Mouse (Mus musculus) right cerebral cortex, postnatal 36 days (tissue): ENCODE measurements around the gene Ttc33.
A peak's percentile ranks its signal among the peaks of the same experiment; 100 is the strongest.
"Not testable (repeated sequence)": the region's sequence is repeated elsewhere in the genome, so short reads cannot be mapped to it uniquely, and the experiment has no call there.

Source experiments
- DNase-seq, 2 experiments: peaks; one replicate each; pipeline ENCODE4 v3.0.0; 2022; ENCODE audit warnings: low spot score in 2 of 2, mixed read lengths in 1 of 2

The Ttc33 gene

GRCm38 (mm10) chr15:5184668-5185330 lies 526 bp upstream of the Ttc33 start:
- no peak for DNase-seq

- DNase-seq, result no peak
Observed at GRCm38 (mm10) chr15:5186293-5186675, 959 bp downstream of the Ttc33 start.

GRCm38 (mm10) chr15:5187116-5187515 lies 1.8 kb downstream of the Ttc33 start:
- no peak for DNase-seq

- DNase-seq, result no peak
Observed at GRCm38 (mm10) chr15:5188029-5188428, 2.7 kb downstream of the Ttc33 start.

GRCm38 (mm10) chr15:5189504-5190093 lies 4.3 kb downstream of the Ttc33 start:
- no peak for DNase-seq

- no peak for DNase-seq
Observed at GRCm38 (mm10) chr15:5193833-5194232, 8.5 kb downstream of the Ttc33 start.

- DNase-seq, result no peak
Observed at GRCm38 (mm10) chr15:5194446-5194845, 9.1 kb downstream of the Ttc33 start.

GRCm38 (mm10) chr15:5194931-5195330 lies 9.6 kb downstream of the Ttc33 start:
- no peak for DNase-seq

GRCm38 (mm10) chr15:5195987-5196514 lies 10.7 kb downstream of the Ttc33 start:
- DNase-seq, result no peak

GRCm38 (mm10) chr15:5196691-5197090 lies 11.4 kb downstream of the Ttc33 start:
- DNase-seq, result no peak

- no peak for DNase-seq
Observed at GRCm38 (mm10) chr15:5205222-5205621, 19.9 kb downstream of the Ttc33 start.

- no peak for DNase-seq
Observed at GRCm38 (mm10) chr15:5209116-5209515, 23.8 kb downstream of the Ttc33 start.

GRCm38 (mm10) chr15:5220491-5220890 lies 35.2 kb downstream of the Ttc33 start:
- no peak for DNase-seq

GRCm38 (mm10) chr15:5230746-5231145 lies 45.4 kb downstream of the Ttc33 start:
- DNase-seq, result not testable (repeated sequence)

- no peak for DNase-seq
Observed at GRCm38 (mm10) chr15:5234659-5235058, 49.3 kb downstream of the Ttc33 start.

- DNase-seq, result peak; percentile 34 to 47
Observed at GRCm38 (mm10) chr15:5235527-5235926, 50.2 kb downstream of the Ttc33 start.

- peak; percentile 42 to 52 for DNase-seq
Observed at GRCm38 (mm10) chr15:5236538-5236937, 51.2 kb downstream of the Ttc33 start.

- DNase-seq, result no peak
Observed at GRCm38 (mm10) chr15:5237012-5237660, 51.8 kb downstream of the Ttc33 start.

GRCm38 (mm10) chr15:5238073-5238472 lies 52.7 kb downstream of the Ttc33 start:
- no peak for DNase-seq

- DNase-seq, result no peak
Observed at GRCm38 (mm10) chr15:5238553-5238952, 53.2 kb downstream of the Ttc33 start.

- no peak for DNase-seq
Observed at GRCm38 (mm10) chr15:5239361-5239760, 54.0 kb downstream of the Ttc33 start.

GRCm38 (mm10) chr15:5239901-5240300 lies 54.6 kb downstream of the Ttc33 start:
- DNase-seq, result no peak

- no peak for DNase-seq
Observed at GRCm38 (mm10) chr15:5240360-5240759, 55.0 kb downstream of the Ttc33 start.
